Mouse (Mus musculus) midbrain, embryonic 11.5 days (tissue): ENCODE results near the gene Cux2. TPM values are rescaled to one million over a fixed set of nuclear protein-coding genes. Genes with fewer than 3 reads are reported as not detected.

ENCODE experiments used
- ATAC-seq: fragments of 200-750 bp; cut with Nextera tagmentation; 2 replicates; pipeline ENCODE4 v1.8.0; 2017; ENCODE audit warnings: moderate TSS enrichment, moderate library complexity; ENCODE audit not compliant: low FRiP score
- DNase-seq: peaks from one replicate; pipeline ENCODE4 v3.0.0; 2015; ENCODE audit warnings: low spot score; ENCODE audit errors: missing footprints
- H3K27ac ChIP-seq: fragments of 300-500 bp; sonication (generic); 2 replicates; pipeline ENCODE4 v1.5.1; 2014; ENCODE audit warnings: low read depth, low read length
- H3K27me3 ChIP-seq: fragments of 300-500 bp; sonication (generic); 2 replicates; pipeline ENCODE4 v1.6.1; 2014; ENCODE audit warnings: mild to moderate bottlenecking, low read length, moderate library complexity, mixed read lengths; ENCODE audit not compliant: control insufficient read depth, insufficient read depth
- H3K36me3 ChIP-seq: fragments of 300-500 bp; sonication (generic); 2 replicates; pipeline ENCODE4 v1.6.1; 2014; ENCODE audit warnings: mild to moderate bottlenecking, low read length, moderate library complexity, mixed read lengths; ENCODE audit not compliant: control insufficient read depth, insufficient read depth
- H3K4me1 ChIP-seq: fragments of 300-500 bp; sonication (generic); 2 replicates; pipeline ENCODE4 v1.6.1; 2014; ENCODE audit warnings: low read length; ENCODE audit not compliant: control insufficient read depth, insufficient read depth
- H3K4me2 ChIP-seq: fragments of 300-500 bp; sonication (generic); 2 replicates; pipeline ENCODE4 v1.6.1; 2014; ENCODE audit warnings: mild to moderate bottlenecking, moderate library complexity
- H3K4me3 ChIP-seq: fragments of 300-500 bp; sonication (generic); 2 replicates; pipeline ENCODE4 v1.5.1; 2014; ENCODE audit warnings: low read depth, low read length
- H3K9ac ChIP-seq: fragments of 300-500 bp; sonication (generic); 2 replicates; pipeline ENCODE4 v1.6.1; 2014; ENCODE audit warnings: low read length
- H3K9me3 ChIP-seq: fragments of 300-500 bp; sonication (generic); 2 replicates; pipeline ENCODE4 v1.6.1; 2016; ENCODE audit warnings: low read length; ENCODE audit not compliant: control insufficient read depth
- WGBS: fragments of 180-500 bp; shearing (Covaris S2); extraction: QIAGEN DNeasy Blood & Tissue Kit; methylation state at CpG from one replicate; pipeline ENCODE4 v1.1.7; 2014; 5-methylcytosine and 5-hydroxymethylcytosine counted together
- polyA plus RNA-seq: library from polyadenylated mRNA; unstranded; fragments of >200 nt; fragmentation: Nextera tagmentation; extraction: Ambion mirVana; gene quantifications from 2 replicates; pipeline ENCODE4 v1.2.1, GENCODE M21; 2014

Cux2 gene
- polyA plus RNA-seq, 1 experiment from 2014 or later: 11.1 TPM

- ATAC-seq (peak; percentile 84), DNase-seq (peak; percentile 99)
- Histone ChIP-seq H3K36me3 (no peaks in the 10 kb centered on the region), H3K27ac (no peak overlapping the region), H3K4me1 (peaks cover 35% of the 10 kb centered on the region), H3K9ac (peak overlapping the region; percentile 69), H3K4me3 (peak overlapping the region; percentile 65), H3K27me3 (peaks cover 34% of the 10 kb centered on the region), H3K9me3 (no peaks in the 10 kb centered on the region), H3K4me2 (peak overlapping the region; percentile 97)
- WGBS: under 1% methylated on average over 56 of the region's 77 CpGs
Observed at GRCm38 (mm10) chr5:121836692-121837415, 213.0 kb downstream of the Cux2 start.

- Histone ChIP-seq H3K4me1 (peaks cover 35% of the 10 kb centered on the region), H3K9ac (peak overlapping the region; percentile 69), H3K9me3 (no peaks in the 10 kb centered on the region), H3K4me3 (peak overlapping the region; percentile 65), H3K36me3 (no peaks in the 10 kb centered on the region), H3K4me2 (peak overlapping the region; percentile 97), H3K27ac (no peak overlapping the region), H3K27me3 (peaks cover 29% of the 10 kb centered on the region)
- peak; percentile 27 for ATAC-seq
- DNase-seq: no peak
- WGBS: under 1% methylated on average over 51 of the region's 51 CpGs
Observed at GRCm38 (mm10) chr5:121835949-121836691, 213.8 kb downstream of the Cux2 start.

GRCm38 (mm10) chr5:121834991-121835747 lies 214.7 kb downstream of the Cux2 start:
- Histone ChIP-seq H3K4me1 (peaks cover 35% of the 10 kb centered on the region), H3K9ac (no peak overlapping the region), H3K27ac (no peak overlapping the region), H3K4me2 (peak overlapping the region; percentile 97), H3K4me3 (peak overlapping the region; percentile 65), H3K27me3 (peaks cover 29% of the 10 kb centered on the region), H3K9me3 (no peaks in the 10 kb centered on the region), H3K36me3 (no peaks in the 10 kb centered on the region)
- WGBS: 50% methylated on average over 12 of the region's 12 CpGs
- ATAC-seq (no peak), DNase-seq (no peak)

DNA sequence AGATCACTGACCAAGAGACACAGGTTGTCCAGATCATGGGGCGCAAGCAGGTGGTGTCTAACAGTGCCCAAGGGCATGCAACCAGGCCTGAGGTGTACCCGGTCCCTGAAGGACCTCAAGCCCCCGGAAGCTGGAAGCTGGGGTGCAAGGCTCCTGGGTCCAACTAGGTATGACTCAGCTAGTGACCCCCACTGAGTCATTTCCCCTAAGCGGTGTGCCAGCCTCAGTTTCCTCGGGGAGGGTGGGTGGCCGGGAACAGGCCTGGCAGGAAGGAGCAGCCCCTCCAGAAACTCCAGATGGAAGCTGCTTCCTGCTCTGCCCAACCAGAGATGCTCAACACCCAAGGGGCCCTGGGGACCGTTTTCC lies 215.7 kb downstream of the Cux2 start:
- Histone ChIP-seq H3K36me3 (no peaks in the 10 kb centered on the region), H3K27me3 (peaks cover 34% of the 10 kb centered on the region), H3K27ac (no peak overlapping the region), H3K4me2 (no peak overlapping the region), H3K4me3 (no peak overlapping the region), H3K9ac (no peak overlapping the region), H3K4me1 (peaks cover 35% of the 10 kb centered on the region), H3K9me3 (no peaks in the 10 kb centered on the region)
- ATAC-seq: no peak
- no peak for DNase-seq
- 80% methylated on average over 7 of the region's 7 CpGs for WGBS

DNA sequence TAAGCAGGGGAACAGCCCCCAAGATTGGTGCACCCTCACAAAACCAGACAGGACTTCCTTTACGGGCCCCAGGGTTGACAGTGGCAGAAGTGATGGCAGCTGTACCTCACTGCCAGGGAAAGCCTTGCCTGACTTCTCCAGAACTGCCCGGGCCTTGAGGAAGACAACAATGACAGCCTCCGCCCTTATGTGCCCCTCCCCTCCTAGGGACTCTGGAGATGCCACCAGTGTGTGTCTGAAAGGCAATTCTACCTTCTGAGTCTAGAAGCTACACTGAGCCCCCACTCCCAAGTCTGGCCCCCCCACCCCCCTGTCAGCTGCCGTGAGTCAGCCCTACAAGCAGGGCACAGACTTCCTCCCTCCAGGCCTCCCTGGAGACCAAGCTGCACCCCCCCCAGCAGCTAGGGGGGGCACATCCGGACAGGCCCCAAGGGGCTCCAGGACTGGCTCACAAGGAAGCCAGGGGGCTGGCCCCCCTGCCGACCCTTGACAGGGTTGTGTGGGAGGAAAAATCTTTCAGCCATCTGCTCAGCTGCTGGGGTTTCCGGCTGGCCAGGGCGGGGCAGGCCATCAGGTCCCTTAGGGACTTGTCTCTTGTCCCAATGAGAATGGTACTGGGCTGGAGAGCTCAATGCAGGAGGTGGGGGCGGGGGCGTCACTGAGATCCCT lies 216.2 kb downstream of the Cux2 start:
- Histone ChIP-seq H3K9ac (no peak overlapping the region), H3K27me3 (peaks cover 34% of the 10 kb centered on the region), H3K36me3 (no peaks in the 10 kb centered on the region), H3K9me3 (no peaks in the 10 kb centered on the region), H3K4me1 (peaks cover 36% of the 10 kb centered on the region), H3K4me3 (no peak overlapping the region), H3K4me2 (no peak overlapping the region), H3K27ac (no peak overlapping the region)
- 55% methylated on average over 10 of the region's 10 CpGs for WGBS
- no peak for DNase-seq
- no peak for ATAC-seq

DNA sequence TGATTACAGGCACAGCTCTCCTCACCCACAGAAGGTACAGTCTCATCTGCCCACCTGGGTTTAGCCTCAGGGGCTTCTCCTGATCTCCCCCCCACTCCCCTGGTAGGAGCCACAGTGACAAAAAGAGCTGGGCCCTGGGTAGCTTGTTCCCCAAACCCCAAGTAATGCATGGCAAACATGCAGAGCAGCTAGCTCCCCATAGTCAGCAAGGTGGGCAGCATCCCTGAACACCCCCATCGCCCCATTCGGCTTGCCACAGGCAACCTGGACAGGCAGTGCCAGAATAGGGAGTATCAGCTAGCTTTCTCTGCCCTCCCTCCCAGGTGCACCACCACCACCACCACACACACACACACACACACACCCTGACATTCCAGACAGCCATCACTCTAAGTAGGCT lies 216.7 kb downstream of the Cux2 start:
- no peak for ATAC-seq
- Histone ChIP-seq H3K27me3 (peaks cover 34% of the 10 kb centered on the region), H3K36me3 (no peaks in the 10 kb centered on the region), H3K9ac (no peak overlapping the region), H3K9me3 (no peaks in the 10 kb centered on the region), H3K4me2 (no peak overlapping the region), H3K4me1 (peaks cover 36% of the 10 kb centered on the region), H3K27ac (no peak overlapping the region), H3K4me3 (no peak overlapping the region)
- no peak for DNase-seq
- WGBS: 92% methylated on average over 2 of the region's 2 CpGs

- no peak overlapping the region for H3K4me2 ChIP-seq
- H3K4me3 ChIP-seq: no peak overlapping the region
- peaks cover 31% of the 10 kb centered on the region for H3K4me1 ChIP-seq
- H3K27ac ChIP-seq: no peak overlapping the region
- H3K36me3 ChIP-seq: no peaks in the 10 kb centered on the region
- no peak overlapping the region for H3K9ac ChIP-seq
- WGBS: 78% methylated on average over 6 of the region's 6 CpGs
- no peaks in the 10 kb centered on the region for H3K9me3 ChIP-seq
- H3K27me3 ChIP-seq: peaks cover 34% of the 10 kb centered on the region
- ATAC-seq (no peak), DNase-seq (no peak)
Observed at GRCm38 (mm10) chr5:121832376-121833155, 217.3 kb downstream of the Cux2 start.

DNA sequence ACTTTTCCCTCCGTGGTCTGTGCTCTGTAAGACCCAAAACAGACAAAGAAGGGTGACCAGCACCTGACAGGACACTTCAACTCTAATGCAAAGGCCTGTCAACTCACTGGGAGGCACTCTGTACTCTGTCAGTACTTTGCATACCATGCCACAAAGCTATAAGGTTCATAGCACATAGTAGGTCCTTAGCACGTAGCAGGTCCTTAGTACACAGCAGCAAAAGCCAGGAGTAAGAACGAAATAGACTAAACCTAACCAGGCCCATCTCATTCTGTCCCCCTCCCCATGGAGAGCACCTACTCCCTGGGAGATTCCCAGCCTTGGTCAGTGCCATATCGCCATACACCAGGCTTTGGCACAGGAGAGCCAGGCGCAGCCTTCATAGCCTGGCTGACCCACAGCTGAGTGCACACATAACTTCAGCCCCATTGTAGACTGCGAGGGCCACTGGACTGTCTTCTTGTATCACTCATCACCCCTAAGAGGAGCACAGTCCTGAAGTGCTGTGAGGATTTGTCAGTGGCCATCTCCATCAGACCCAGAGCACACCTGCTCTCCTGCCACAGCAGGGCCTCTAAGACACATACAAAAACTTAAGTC lies 218.8 kb downstream of the Cux2 start:
- Histone ChIP-seq H3K4me2 (no peak overlapping the region), H3K4me3 (no peak overlapping the region), H3K9ac (no peak overlapping the region), H3K27me3 (peaks cover 29% of the 10 kb centered on the region), H3K9me3 (no peaks in the 10 kb centered on the region), H3K4me1 (peaks cover 22% of the 10 kb centered on the region), H3K27ac (no peak overlapping the region), H3K36me3 (no peaks in the 10 kb centered on the region)
- WGBS: 87% methylated on average over 6 of the region's 6 CpGs
- ATAC-seq: no peak
- no peak for DNase-seq
